8 mouse cellular contexts compared by ENCODE assay signal in genomic region chr5:31596481-31597429, GRCm38 (mm10). TPM values are rescaled to one million over a fixed set of nuclear protein-coding genes. Genes with fewer than 3 reads are reported as not detected.
DNase-seq lines count a peak whose midpoint lies in the region; ATAC-seq lines count a peak whose summit lies in the region.

Gene Mrpl33 (plus strand): TSS chr5:31596935.

- no peak for ATAC-seq in hindbrain, embryonic 11.5 days (ENCODE audit: low FRiP score)

- peak within 1 kb of the TSS; percentile 13; the same call in 1 of the 2 replicates for H3K4me3 ChIP-seq in hindbrain, embryonic 11.5 days (ENCODE audit: low read depth, low read length)

- no peaks in the 10 kb centered on the region for H3K27me3 ChIP-seq in hindbrain, embryonic 11.5 days (ENCODE audit: control insufficient read depth, insufficient read depth, low read length)

- H3K4me2 ChIP-seq in hindbrain, embryonic 11.5 days (replicated peaks; ENCODE audit: low read depth, low read length): peak within 1 kb of the TSS; percentile 41

- 10% methylated on average over 26 of the region's 26 CpGs for WGBS in hindbrain, embryonic 11.5 days

- peak; percentile 91 for DNase-seq in T-cell, adult 2 months (ENCODE audit: low spot score)
- peak; percentile 44 for DNase-seq in cerebellum, adult 8-10 months
- peak; percentile 30 for DNase-seq in forelimb bud, embryonic 11.5 days (ENCODE audit: low read depth, low spot score)
- peak; percentile 50 for DNase-seq in hindbrain, embryonic 11.5 days (ENCODE audit: low spot score)
- DNase-seq in layer of hippocampus, postnatal 36 days: peak in 1 of 2 experiments; percentile 15
- peak; percentile 77 for DNase-seq in lung, postnatal 36 days
- peak; percentile 57 for DNase-seq in right cerebral cortex, adult 2 months (ENCODE audit: low spot score in 2 of 2)
- DNase-seq in urinary bladder, postnatal 36 days (ENCODE audit: low spot score in 2 of 2): peak; percentile 63 to 66

- H3K4me1 ChIP-seq in hindbrain, embryonic 11.5 days (replicated peaks; ENCODE audit: control insufficient read depth, insufficient read depth, low read length): no peaks in the 10 kb centered on the region

- H3K27ac ChIP-seq in hindbrain, embryonic 11.5 days (ENCODE audit: low read depth, low read length): no peak within 1 kb of the TSS

- H3K9me3 ChIP-seq in hindbrain, embryonic 11.5 days (ENCODE audit: control insufficient read depth, low read length): no peaks in the 10 kb centered on the region

- H3K9ac ChIP-seq in hindbrain, embryonic 11.5 days (ENCODE audit: low read depth, low read length): peak within 1 kb of the TSS; percentile 50; the same call in 1 of the 2 replicates

- H3K36me3 ChIP-seq in hindbrain, embryonic 11.5 days (ENCODE audit: control insufficient read depth, insufficient read depth, low read length): no peaks in the 10 kb centered on the region

RNA-seq across cellular contexts. Expression of gene Mrpl33, which starts in this region (rescaled TPM):
- 213 and 215 TPM in 2 replicates for polyA plus RNA-seq in hindbrain, embryonic 11.5 days (2014; fragmentation: Nextera tagmentation; extraction: Ambion mirVana)
- 100 to 1,000 TPM; 101 to 104 TPM for total RNA-seq in layer of hippocampus, postnatal 36 days (2021)
